Mouse (Mus musculus) testis, adult 10 weeks (tissue): ENCODE data around the gene Akr1c19. TPM values are rescaled to one million over a fixed set of nuclear protein-coding genes. Genes with fewer than 3 reads are reported as not detected.

Source experiments
- polyA plus RNA-seq: library from polyadenylated mRNA; stranded (reverse); fragments of 350-450 nt; fragmentation: Illumina TruSeq; extraction: RNeasy Lipid Tissue Mini Kit (QIAGEN cat#74804); gene quantifications from one replicate; pipeline ENCODE4 v1.2.3, GENCODE M21; 2014; ENCODE audit warnings: low read depth, low replicate concordance

Gene Akr1c19
- 3.2 TPM for polyA plus RNA-seq

GRCm38 (mm10) chr13:4228441-4228840 lies at the start of gene Akr1c19:
Gene Akr1c19, plus strand, starts transcription at chr13:4228700.

GRCm38 (mm10) chr13:4190904-4191303 lies 37.6 kb upstream of the Akr1c19 start, which contains the start of gene Akr1c13:
Gene Akr1c13, plus strand, starts transcription at chr13:4191150.

GRCm38 (mm10) chr13:4279284-4279683 lies 50.8 kb downstream of the Akr1c19 start, which contains the start of gene Akr1c12:
Gene Akr1c12, minus strand, starts transcription at chr13:4279433.

Other genes starting within 250 kb of the Akr1c19 start
- gene Akr1c14, start 179.7 kb upstream of the Akr1c19 start, polyA plus RNA-seq: 4.9 TPM
- 0.24 TPM for gene Akr1c18, start 78.0 kb upstream of the Akr1c19 start, polyA plus RNA-seq
- 22.3 TPM for gene Akr1c13, start 37.5 kb upstream of the Akr1c19 start, polyA plus RNA-seq
- 3.1 TPM for gene Akr1c12, start 50.7 kb downstream of the Akr1c19 start, polyA plus RNA-seq
- gene Akr1c6, start 205.6 kb downstream of the Akr1c19 start, polyA plus RNA-seq: 0.21 TPM